Mouse (Mus musculus) stomach, embryonic 15.5 days (tissue): ENCODE data around the gene Prepl. TPM values are rescaled to one million over a fixed set of nuclear protein-coding genes. Genes with fewer than 3 reads are reported as not detected.

Experiments
- ATAC-seq: fragments of 200-750 bp; cut with Nextera tagmentation; 2 replicates; pipeline ENCODE4 v1.8.0; 2017; ENCODE audit warnings: low read depth, moderate number of reproducible peaks, moderate TSS enrichment; ENCODE audit not compliant: insufficient read depth, low FRiP score
- H3K27ac ChIP-seq: fragments of 300-500 bp; sonication (generic); 2 replicates; pipeline ENCODE4 v1.5.1; 2015; ENCODE audit warnings: mild to moderate bottlenecking, inconsistent platforms
- H3K27me3 ChIP-seq: fragments of 300-500 bp; sonication (generic); replicated peaks from 2 replicates; pipeline ENCODE4 v1.6.1; 2015; ENCODE audit warnings: inconsistent platforms
- H3K36me3 ChIP-seq: fragments of 300-500 bp; sonication (generic); 2 replicates; pipeline ENCODE4 v1.6.1; 2015; ENCODE audit warnings: inconsistent platforms
- H3K4me1 ChIP-seq: fragments of 300-500 bp; sonication (generic); 2 replicates; pipeline ENCODE4 v1.6.1; 2015; ENCODE audit warnings: inconsistent platforms
- H3K4me2 ChIP-seq: fragments of 300-500 bp; sonication (generic); 2 replicates; pipeline ENCODE4 v1.6.1; 2015; ENCODE audit warnings: mild to moderate bottlenecking, inconsistent platforms
- H3K4me3 ChIP-seq: fragments of 300-500 bp; sonication (generic); replicated peaks from 2 replicates; pipeline ENCODE4 v1.5.1; 2015; ENCODE audit warnings: inconsistent platforms
- H3K9ac ChIP-seq: fragments of 300-500 bp; sonication (generic); 2 replicates; pipeline ENCODE4 v1.6.1; 2015; ENCODE audit warnings: inconsistent platforms
- H3K9me3 ChIP-seq: fragments of 300-500 bp; sonication (generic); 2 replicates; pipeline ENCODE4 v1.6.1; 2016; ENCODE audit warnings: inconsistent platforms
- WGBS: fragments of 180-500 bp; shearing (Covaris S2); methylation state at CpG from one replicate; pipeline ENCODE4 v1.1.7; 2015; 5-methylcytosine and 5-hydroxymethylcytosine counted together
- polyA plus RNA-seq: library from polyadenylated mRNA; unstranded; fragments of >200 nt; fragmentation: Nextera tagmentation; extraction: Ambion mirVana; gene quantifications from 2 replicates; pipeline ENCODE4 v1.2.1, GENCODE M21; 2015

Gene Prepl
- polyA plus RNA-seq, 1 experiment from 2014 or later: 23.5 TPM

DNA sequence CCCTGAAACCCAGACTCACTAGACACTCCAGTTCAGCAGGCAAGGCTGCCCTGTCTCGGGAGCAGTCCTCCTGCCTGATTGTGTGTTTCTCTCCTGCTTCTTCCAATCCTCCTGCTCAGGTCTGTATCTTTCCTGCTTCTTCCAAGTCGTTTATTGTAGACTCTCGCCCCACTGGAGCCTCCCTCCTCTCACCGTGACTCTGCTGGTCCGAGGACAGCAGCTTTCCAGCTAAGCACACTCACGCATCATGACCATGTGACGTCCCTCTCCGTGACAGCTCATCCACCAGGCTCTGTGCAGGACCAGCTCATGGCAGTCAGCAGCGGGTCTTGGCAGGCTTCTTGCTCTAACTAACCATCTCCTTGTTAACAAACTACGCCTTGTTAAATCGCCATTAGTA is 56.0 kb downstream of the Prepl start:
- 55% methylated on average over 11 of the region's 11 CpGs for WGBS
- ATAC-seq: no peak; the same call in 1 of the 2 replicates
- no peaks in the 10 kb centered on the region for H3K27me3 ChIP-seq

DNA sequence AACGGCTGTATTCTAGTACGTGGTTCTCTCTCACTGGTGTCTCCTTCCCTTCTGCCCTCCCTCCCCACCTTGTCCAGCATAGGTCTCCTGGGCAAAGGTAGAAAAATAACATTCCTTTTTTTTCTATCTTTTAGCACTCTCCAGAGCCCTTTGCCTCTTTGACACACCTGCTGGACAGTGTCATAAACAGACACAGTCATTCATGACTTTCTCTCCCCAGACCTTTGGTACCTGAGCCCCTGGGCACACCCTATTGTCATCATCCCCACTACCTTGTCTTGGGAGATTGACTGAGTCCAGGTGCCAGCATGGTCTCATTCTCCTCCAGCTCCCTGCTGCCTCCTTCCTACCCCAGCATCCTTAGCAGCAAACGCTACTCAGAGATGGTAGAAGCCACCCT is 57.0 kb downstream of the Prepl start:
- no peaks in the 10 kb centered on the region for H3K9me3 ChIP-seq
- no peaks in the 10 kb centered on the region for H3K36me3 ChIP-seq
- no peaks in the 10 kb centered on the region; the same call in 1 of the 2 replicates for H3K4me1 ChIP-seq
- H3K9ac ChIP-seq: no peak overlapping the region
- no peak overlapping the region for H3K4me3 ChIP-seq
- H3K27ac ChIP-seq: no peak overlapping the region
- H3K4me2 ChIP-seq: no peak overlapping the region
- no peaks in the 10 kb centered on the region for H3K27me3 ChIP-seq
- WGBS: 79% methylated on average over 3 of the region's 3 CpGs
- ATAC-seq: no peak

More for the DNA sequence above, 56.0 kb downstream of the Prepl start:
- Histone ChIP-seq H3K9me3 (no peaks in the 10 kb centered on the region), H3K4me1 (no peaks in the 10 kb centered on the region; the same call in 1 of the 2 replicates), H3K9ac (no peak overlapping the region), H3K4me2 (no peak overlapping the region), H3K27ac (no peak overlapping the region), H3K36me3 (no peaks in the 10 kb centered on the region), H3K4me3 (no peak overlapping the region)

DNA sequence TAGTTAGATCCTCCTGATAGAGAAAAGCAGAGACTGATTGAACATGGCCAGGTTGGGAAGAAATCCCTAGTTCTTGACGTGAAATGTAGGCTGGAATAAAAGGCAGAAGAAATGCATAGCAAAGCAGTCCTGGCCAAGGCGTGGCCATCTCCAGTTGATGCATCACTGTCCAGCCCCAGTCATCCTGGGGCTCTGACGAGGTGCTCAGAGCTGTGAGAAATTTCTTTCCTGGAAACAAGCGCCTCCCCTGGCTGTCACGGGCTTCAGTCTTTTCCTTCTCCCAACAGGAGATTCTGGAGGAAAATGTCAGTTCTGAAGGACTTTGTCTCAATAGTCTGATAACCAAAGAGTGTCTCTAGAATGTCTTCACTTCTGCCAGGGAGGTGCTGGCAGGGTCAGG is 59.4 kb downstream of the Prepl start:
- H3K4me3 ChIP-seq: no peak overlapping the region
- WGBS: 67% methylated on average over 5 of the region's 5 CpGs
- H3K27ac ChIP-seq: no peak overlapping the region
- H3K9ac ChIP-seq: no peak overlapping the region
- no peak overlapping the region for H3K4me2 ChIP-seq
- H3K36me3 ChIP-seq: no peaks in the 10 kb centered on the region
- no peaks in the 10 kb centered on the region for H3K9me3 ChIP-seq
- H3K4me1 ChIP-seq: no peaks in the 10 kb centered on the region; the same call in 1 of the 2 replicates
- no peak for ATAC-seq
- H3K27me3 ChIP-seq: no peaks in the 10 kb centered on the region

DNA sequence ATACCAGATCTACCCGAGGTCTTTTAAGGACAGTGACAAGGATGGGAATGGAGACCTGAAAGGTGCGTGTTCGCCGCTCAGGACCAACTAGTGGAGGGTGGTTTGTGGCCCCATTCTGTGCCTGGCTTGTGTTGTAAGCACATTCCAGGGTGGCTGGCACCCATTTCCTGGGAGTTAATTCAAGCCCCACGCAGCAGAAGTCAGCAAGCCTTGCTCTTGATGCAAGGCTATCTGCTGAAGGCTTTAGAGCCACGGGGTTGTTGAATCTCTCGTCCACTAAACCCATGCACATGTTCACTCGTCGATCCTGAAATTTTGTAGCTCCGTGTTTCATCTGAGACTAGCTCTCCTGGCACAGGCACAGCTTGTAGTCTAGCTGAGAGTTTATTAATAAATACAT is 61.2 kb downstream of the Prepl start:
- Histone ChIP-seq H3K27ac (no peak overlapping the region), H3K9ac (no peak overlapping the region), H3K4me1 (peaks cover 7% of the 10 kb centered on the region; the same call in 1 of the 2 replicates), H3K36me3 (no peaks in the 10 kb centered on the region), H3K27me3 (no peaks in the 10 kb centered on the region), H3K9me3 (no peaks in the 10 kb centered on the region), H3K4me3 (no peak overlapping the region), H3K4me2 (no peak overlapping the region)
- ATAC-seq: no peak
- WGBS: 90% methylated on average over 10 of the region's 10 CpGs

GRCm38 (mm10) chr17:85028093-85028739 is 61.8 kb downstream of the Prepl start, which contains the start of gene Slc3a1:
Slc3a1 (plus strand) TSS chr17:85028376.
- H3K36me3 ChIP-seq: no peaks in the 10 kb centered on the region
- H3K4me1 ChIP-seq: peaks cover 7% of the 10 kb centered on the region; the same call in 1 of the 2 replicates
- 0 out of 2 replicates have a peak, but pooled peaks have one; percentile 21 for ATAC-seq
- H3K9me3 ChIP-seq: no peaks in the 10 kb centered on the region
- WGBS: 84% methylated on average over 20 of the region's 20 CpGs
- H3K27ac ChIP-seq: no peak within 1 kb of the TSS
- H3K9ac ChIP-seq: no peak within 1 kb of the TSS
- H3K4me3 ChIP-seq: no peak within 1 kb of the TSS
- no peaks in the 10 kb centered on the region for H3K27me3 ChIP-seq
- H3K4me2 ChIP-seq: no peak within 1 kb of the TSS

GRCm38 (mm10) chr17:85027247-85027646 is 62.8 kb downstream of the Prepl start:
- no peaks in the 10 kb centered on the region for H3K27me3 ChIP-seq
- no peaks in the 10 kb centered on the region for H3K9me3 ChIP-seq
- H3K4me2 ChIP-seq: no peak overlapping the region
- H3K4me3 ChIP-seq: no peak overlapping the region
- no peak; the same call in 1 of the 2 replicates for ATAC-seq
- no peak overlapping the region for H3K9ac ChIP-seq
- no peaks in the 10 kb centered on the region for H3K36me3 ChIP-seq
- H3K4me1 ChIP-seq: peaks cover 7% of the 10 kb centered on the region; the same call in 1 of the 2 replicates
- no peak overlapping the region for H3K27ac ChIP-seq
- 70% methylated on average over 3 of the region's 3 CpGs for WGBS

- ATAC-seq: no peak
- H3K27ac ChIP-seq: no peak overlapping the region
- no peaks in the 10 kb centered on the region for H3K27me3 ChIP-seq
These were observed 63.6 kb downstream of the Prepl start for GRCm38 (mm10) chr17:85026436-85026835.

DNA sequence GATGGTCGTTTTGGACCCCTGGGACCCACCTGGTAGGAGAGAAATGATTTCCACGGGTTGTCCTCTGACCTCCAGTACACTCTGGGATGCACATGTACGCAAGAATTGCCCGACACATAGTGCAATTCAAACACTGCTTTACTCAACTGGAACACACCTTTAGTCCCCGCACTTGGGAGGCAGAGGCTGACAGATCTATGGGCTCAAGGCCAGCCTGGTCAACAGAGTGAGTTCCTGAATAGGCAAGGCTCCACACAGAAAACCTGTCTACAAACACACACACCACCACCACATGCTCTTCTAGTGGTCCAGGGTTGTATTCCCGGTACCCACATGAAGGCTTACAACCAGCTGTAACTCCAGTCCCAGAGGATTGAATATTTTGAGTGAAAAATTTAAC is 64.9 kb downstream of the Prepl start:
- H3K36me3 ChIP-seq: no peaks in the 10 kb centered on the region
- 83% methylated on average over 6 of the region's 6 CpGs for WGBS
- no peak overlapping the region for H3K27ac ChIP-seq

More at GRCm38 (mm10) chr17:85026436-85026835, 63.6 kb downstream of the Prepl start:
- H3K4me1 ChIP-seq: peaks cover 7% of the 10 kb centered on the region; the same call in 1 of the 2 replicates
- no peak overlapping the region for H3K4me3 ChIP-seq
- no peaks in the 10 kb centered on the region for H3K9me3 ChIP-seq
- H3K9ac ChIP-seq: no peak overlapping the region
- no peak overlapping the region for H3K4me2 ChIP-seq
- WGBS: 83% methylated on average over 6 of the region's 6 CpGs
- H3K36me3 ChIP-seq: no peaks in the 10 kb centered on the region

GRCm38 (mm10) chr17:85024237-85024636 is 65.8 kb downstream of the Prepl start:
- no peak for ATAC-seq
- Histone ChIP-seq H3K4me2 (no peak overlapping the region), H3K9me3 (no peaks in the 10 kb centered on the region), H3K4me1 (peaks cover 7% of the 10 kb centered on the region; the same call in 1 of the 2 replicates), H3K4me3 (no peak overlapping the region), H3K9ac (no peak overlapping the region), H3K36me3 (no peaks in the 10 kb centered on the region), H3K27ac (peak overlapping the region; percentile 60; the same call in 1 of the 2 replicates), H3K27me3 (no peaks in the 10 kb centered on the region)
- 75% methylated on average over 8 of the region's 8 CpGs for WGBS

More for the DNA sequence above, 64.9 kb downstream of the Prepl start:
- Histone ChIP-seq H3K4me1 (peaks cover 7% of the 10 kb centered on the region; the same call in 1 of the 2 replicates), H3K4me3 (no peak overlapping the region), H3K9me3 (no peaks in the 10 kb centered on the region), H3K4me2 (no peak overlapping the region), H3K9ac (no peak overlapping the region), H3K27me3 (no peaks in the 10 kb centered on the region)
- ATAC-seq: no peak

DNA sequence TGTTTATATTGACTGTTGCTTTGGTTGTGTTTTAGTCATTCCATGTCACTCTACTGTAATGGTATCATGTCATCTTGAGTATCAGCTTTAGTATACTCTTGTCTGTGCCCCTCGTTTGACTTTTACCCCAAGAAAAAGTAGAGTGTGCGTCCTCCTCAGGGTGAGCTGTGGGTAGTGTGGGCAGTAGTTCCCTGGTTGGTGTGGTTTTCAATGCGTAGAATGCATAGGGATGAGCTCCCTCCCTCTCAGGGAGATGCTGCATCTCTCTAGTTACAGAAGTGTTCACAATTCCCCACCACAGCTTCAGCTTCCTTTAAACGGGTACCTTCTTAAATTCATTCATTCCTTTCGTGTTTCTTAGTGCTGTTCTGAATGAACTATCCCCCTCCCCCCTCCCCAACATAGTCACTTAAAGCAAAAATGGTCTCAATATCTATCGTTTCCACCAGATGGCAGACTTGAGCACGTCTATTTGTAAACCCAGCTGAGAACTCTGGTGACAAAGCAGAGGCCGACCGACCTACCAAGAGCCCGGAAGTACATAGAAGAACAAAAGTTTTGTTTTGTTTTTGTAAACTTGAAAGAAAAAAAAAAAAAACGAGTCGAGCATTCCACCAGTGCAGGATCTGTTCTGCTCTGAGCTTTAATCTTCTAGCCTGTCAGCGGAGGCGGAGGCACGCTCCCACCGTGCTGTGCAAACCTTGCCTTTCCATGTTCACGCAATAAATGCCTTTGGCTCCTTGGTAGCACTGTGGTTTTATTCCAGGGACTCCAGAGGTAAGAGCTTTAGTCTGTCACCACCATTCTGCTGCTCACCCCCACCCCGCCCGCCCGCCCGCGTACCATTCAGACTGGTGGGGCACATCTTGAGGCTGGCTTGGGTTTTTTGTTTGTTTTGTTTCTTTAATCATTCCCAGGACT is 66.5 kb downstream of the Prepl start:
- 0 out of 2 replicates have a peak, but pooled peaks have one; percentile 33 for ATAC-seq
- 52% methylated on average over 22 of the region's 22 CpGs for WGBS
- no peaks in the 10 kb centered on the region for H3K36me3 ChIP-seq
- H3K4me1 ChIP-seq: peaks cover 7% of the 10 kb centered on the region; the same call in 1 of the 2 replicates
- peak overlapping the region; percentile 40 for H3K4me2 ChIP-seq
- peak overlapping the region; percentile 60; the same call in 1 of the 2 replicates for H3K27ac ChIP-seq
- no peak overlapping the region for H3K4me3 ChIP-seq
- no peak overlapping the region for H3K9ac ChIP-seq
- H3K9me3 ChIP-seq: no peaks in the 10 kb centered on the region
- no peaks in the 10 kb centered on the region for H3K27me3 ChIP-seq

GRCm38 (mm10) chr17:85020343-85020742 is 69.7 kb downstream of the Prepl start:
- ATAC-seq: no peak
- no peaks in the 10 kb centered on the region for H3K27me3 ChIP-seq
- WGBS: 87% methylated on average over 3 of the region's 3 CpGs
- H3K4me3 ChIP-seq: no peak overlapping the region
- peaks cover 7% of the 10 kb centered on the region; the same call in 1 of the 2 replicates for H3K4me1 ChIP-seq
- no peak overlapping the region for H3K9ac ChIP-seq
- no peaks in the 10 kb centered on the region for H3K36me3 ChIP-seq
- H3K4me2 ChIP-seq: no peak overlapping the region
- no peaks in the 10 kb centered on the region for H3K9me3 ChIP-seq
- no peak overlapping the region for H3K27ac ChIP-seq
